Mouse (Mus musculus) hindbrain, embryonic 14.5 days (tissue): Measurements from ENCODE around the gene St3gal3. TPM values are rescaled to one million over a fixed set of nuclear protein-coding genes. Genes with fewer than 3 reads are reported as not detected.

Source experiments
- ATAC-seq: fragments of 200-750 bp; cut with Nextera tagmentation; 2 replicates; pipeline ENCODE4 v1.8.0; 2017; ENCODE audit warnings: moderate number of reproducible peaks, mild to moderate bottlenecking, moderate TSS enrichment, moderate library complexity; ENCODE audit not compliant: low FRiP score
- DNase-seq: peaks from one replicate; pipeline ENCODE4 v3.0.0-alpha.2; 2015; ENCODE audit warnings: low spot score
- H3K27ac ChIP-seq: fragments of 300-500 bp; sonication (generic); 2 replicates; pipeline ENCODE4 v1.5.1; 2014; ENCODE audit warnings: mild to moderate bottlenecking, moderate library complexity
- H3K27me3 ChIP-seq: fragments of 300-500 bp; sonication (generic); 2 replicates; pipeline ENCODE4 v1.6.1; 2014; ENCODE audit warnings: mild to moderate bottlenecking, low read length, mixed read lengths; ENCODE audit not compliant: control insufficient read depth, insufficient read depth
- H3K36me3 ChIP-seq: fragments of 300-500 bp; sonication (generic); replicated peaks from 2 replicates; pipeline ENCODE4 v1.6.1; 2014; ENCODE audit not compliant: control insufficient read depth, insufficient read depth
- H3K4me1 ChIP-seq: fragments of 300-500 bp; sonication (generic); replicated peaks from 2 replicates; pipeline ENCODE4 v1.6.1; 2014; ENCODE audit warnings: antibody characterized with exemption, low read length, mixed read lengths; ENCODE audit not compliant: control insufficient read depth, insufficient read depth
- H3K4me2 ChIP-seq: fragments of 300-500 bp; sonication (generic); replicated peaks from 2 replicates; pipeline ENCODE4 v1.6.1; 2014; ENCODE audit warnings: mild to moderate bottlenecking, moderate library complexity
- H3K4me3 ChIP-seq: fragments of 300-500 bp; sonication (generic); replicated peaks from 2 replicates; pipeline ENCODE4 v1.5.1; 2014; ENCODE audit warnings: mild to moderate bottlenecking, low read length
- H3K9ac ChIP-seq: fragments of 300-500 bp; sonication (generic); 2 replicates; pipeline ENCODE4 v1.6.1; 2014
- H3K9me3 ChIP-seq: fragments of 300-500 bp; sonication (generic); 2 replicates; pipeline ENCODE4 v1.6.1; 2016; ENCODE audit warnings: low read length; ENCODE audit not compliant: control insufficient read depth
- WGBS: fragments of 180-500 bp; shearing (Covaris S2); extraction: QIAGEN DNeasy Blood & Tissue Kit; methylation state at CpG from one replicate; pipeline ENCODE4 v1.1.7; 2014; 5-methylcytosine and 5-hydroxymethylcytosine counted together
- polyA plus RNA-seq: library from polyadenylated mRNA; unstranded; fragments of >200 nt; fragmentation: Nextera tagmentation; extraction: Ambion mirVana; gene quantifications from 2 replicates; pipeline ENCODE4 v1.2.1, GENCODE M21; 2014

St3gal3 gene
- polyA plus RNA-seq, 1 experiment from 2014 or later = 11.5 TPM

DNA sequence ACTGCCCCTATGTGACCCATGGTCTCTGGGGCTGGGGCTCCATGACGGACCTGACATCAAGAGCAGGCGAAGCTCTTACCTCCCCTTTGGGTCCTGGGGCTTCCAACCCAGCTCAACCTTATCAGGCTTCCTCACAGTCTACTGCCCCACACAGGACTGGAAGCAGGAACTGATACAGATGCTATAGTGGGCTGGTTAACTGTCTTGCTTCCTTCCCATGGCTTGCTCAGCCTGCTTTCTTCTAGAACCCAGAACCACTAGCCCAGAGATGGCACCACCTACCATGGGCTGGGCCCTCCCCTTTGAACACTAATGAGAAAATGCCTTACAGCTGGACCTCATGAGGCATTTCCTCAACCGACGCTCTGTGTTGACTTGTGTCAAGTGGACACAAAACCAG, 217.3 kb downstream of the St3gal3 start:
- 87% methylated on average over 4 of the region's 4 CpGs for WGBS
- Histone ChIP-seq H3K27me3 (no peaks in the 10 kb centered on the region), H3K9ac (no peak overlapping the region), H3K36me3 (0 out of 2 replicates have a peak, but pooled peaks cover 1% of the 10 kb centered on the region), H3K4me1 (peaks cover 28% of the 10 kb centered on the region), H3K4me3 (no peak overlapping the region), H3K9me3 (no peaks in the 10 kb centered on the region), H3K4me2 (no peak overlapping the region), H3K27ac (no peak overlapping the region)
- ATAC-seq (no peak), DNase-seq (no peak)

DNA sequence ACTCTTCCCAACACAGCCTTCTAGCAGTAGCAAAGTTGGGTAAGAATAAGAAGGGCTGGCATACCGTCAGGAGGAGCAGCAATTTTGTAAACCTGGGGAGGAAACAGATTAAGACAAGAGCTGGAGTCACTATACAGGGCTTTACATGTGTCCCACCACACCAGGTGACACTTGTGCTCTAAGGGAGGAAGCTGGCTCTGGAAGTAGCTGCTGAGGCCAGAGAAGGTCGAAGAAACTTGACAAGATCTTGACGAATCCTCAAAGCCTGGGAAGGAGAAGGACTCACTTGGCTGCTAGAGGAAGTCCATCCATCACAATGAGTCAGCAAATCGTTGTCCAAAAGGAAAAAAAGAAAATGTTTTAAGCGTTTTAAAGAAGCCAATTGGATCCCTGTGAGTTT, 218.3 kb downstream of the St3gal3 start:
- WGBS = 90% methylated on average over 5 of the region's 5 CpGs
- peaks cover 31% of the 10 kb centered on the region for H3K4me1 ChIP-seq
- no peak for ATAC-seq
- H3K4me2 ChIP-seq = peak overlapping the region; percentile 98
- H3K27ac ChIP-seq = no peak overlapping the region
- no peak overlapping the region for H3K9ac ChIP-seq
- no peak overlapping the region for H3K4me3 ChIP-seq
- peaks cover 11% of the 10 kb centered on the region for H3K36me3 ChIP-seq
- no peaks in the 10 kb centered on the region for H3K9me3 ChIP-seq
- no peaks in the 10 kb centered on the region for H3K27me3 ChIP-seq
- DNase-seq = no peak

DNA sequence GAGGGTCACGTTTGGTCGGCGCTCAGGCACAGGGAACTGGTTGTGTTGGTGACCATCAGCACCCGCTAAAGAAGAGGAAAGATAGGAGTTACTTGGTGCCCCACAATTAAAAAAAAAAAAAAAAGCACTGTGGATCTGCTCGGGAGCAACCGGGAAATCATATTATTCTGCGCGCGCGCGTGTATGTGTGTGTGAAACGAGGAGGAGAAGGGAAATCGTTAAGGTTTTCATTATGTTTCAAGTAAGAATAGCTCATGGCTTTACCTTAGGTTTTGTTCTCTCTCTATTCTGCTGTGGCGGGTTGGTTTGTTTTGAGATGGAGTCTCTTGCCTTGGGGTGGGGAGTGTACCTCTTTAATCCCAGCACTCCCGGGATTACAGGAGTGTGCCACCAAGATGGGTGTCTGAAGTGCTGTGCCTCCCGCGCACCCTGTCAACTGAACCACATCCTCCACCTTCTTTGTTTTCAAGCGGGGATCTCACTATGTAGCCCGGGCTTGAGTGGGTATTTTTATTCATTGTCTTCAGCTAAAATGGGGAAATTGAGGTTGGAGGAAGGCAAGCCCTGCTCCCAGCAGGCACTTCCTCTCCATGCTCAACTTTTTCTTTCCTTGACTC, 219.1 kb downstream of the St3gal3 start:
- DNase-seq (no peak), ATAC-seq (no peak)
- Histone ChIP-seq H3K27ac (peak overlapping the region; percentile 3; the same call in 1 of the 2 replicates), H3K27me3 (no peaks in the 10 kb centered on the region), H3K4me3 (peak overlapping the region; percentile 83), H3K36me3 (peaks cover 17% of the 10 kb centered on the region), H3K9ac (peak overlapping the region; percentile 75), H3K4me2 (peak overlapping the region; percentile 98), H3K9me3 (no peaks in the 10 kb centered on the region), H3K4me1 (peaks cover 33% of the 10 kb centered on the region)
- 6% methylated on average over 19 of the region's 19 CpGs for WGBS

DNA sequence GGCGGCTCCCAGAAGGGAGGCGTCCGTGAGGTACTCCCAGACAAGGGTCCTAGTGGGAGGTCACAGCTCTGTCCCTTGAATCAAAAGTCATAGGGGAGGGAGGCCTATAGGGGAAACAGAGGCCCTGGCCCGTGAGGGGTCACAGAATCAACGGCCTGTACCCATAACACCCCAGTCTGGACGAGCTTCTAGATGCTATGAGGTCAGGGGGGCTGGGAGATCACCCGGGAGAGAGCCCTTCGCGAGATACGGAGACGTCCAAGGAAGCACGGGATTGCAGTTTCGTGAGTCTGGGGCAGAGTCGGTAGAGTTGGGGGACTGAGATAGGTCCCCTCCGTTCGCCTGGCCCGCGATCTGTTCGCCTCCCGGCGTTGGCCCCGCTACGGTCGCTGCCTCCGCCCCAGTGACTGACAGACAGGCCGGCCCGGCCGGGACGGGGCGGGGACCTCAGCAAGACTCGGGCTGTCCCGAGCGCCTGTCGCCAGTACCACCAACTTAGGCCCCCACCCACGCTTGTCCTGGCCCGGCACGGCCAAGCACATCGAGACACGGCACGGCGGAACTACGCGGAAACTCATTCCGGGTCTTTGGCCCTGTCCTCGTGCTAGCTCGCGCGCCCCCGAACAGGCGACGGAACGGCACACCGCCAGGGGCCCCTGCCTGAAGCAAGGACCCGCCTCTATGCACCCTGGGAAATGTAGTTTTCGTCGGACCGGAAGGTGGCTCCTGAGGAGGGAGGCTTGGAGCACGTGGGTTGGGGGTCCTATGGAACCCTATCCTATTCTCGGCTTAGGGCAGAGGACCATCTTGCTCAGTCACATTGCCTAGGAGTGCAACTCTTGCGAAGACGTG, 219.9 kb downstream of the St3gal3 start, which contains the start of gene Ipo13:
Gene Ipo13, minus strand, starts transcription at position 409 of the 852 bp plus-strand sequence.
- WGBS = under 1% methylated on average over 61 of the region's 61 CpGs
- H3K4me2 ChIP-seq = peak within 1 kb of the TSS; percentile 98
- H3K27me3 ChIP-seq = no peaks in the 10 kb centered on the region
- H3K27ac ChIP-seq = peak within 1 kb of the TSS; percentile 81
- peaks cover 39% of the 10 kb centered on the region for H3K4me1 ChIP-seq
- peak within 1 kb of the TSS; percentile 75 for H3K9ac ChIP-seq
- DNase-seq (peak; percentile 94), ATAC-seq (peak; percentile 95)
- peaks cover 22% of the 10 kb centered on the region for H3K36me3 ChIP-seq
- H3K9me3 ChIP-seq = no peaks in the 10 kb centered on the region
- peak within 1 kb of the TSS; percentile 83 for H3K4me3 ChIP-seq

DNA sequence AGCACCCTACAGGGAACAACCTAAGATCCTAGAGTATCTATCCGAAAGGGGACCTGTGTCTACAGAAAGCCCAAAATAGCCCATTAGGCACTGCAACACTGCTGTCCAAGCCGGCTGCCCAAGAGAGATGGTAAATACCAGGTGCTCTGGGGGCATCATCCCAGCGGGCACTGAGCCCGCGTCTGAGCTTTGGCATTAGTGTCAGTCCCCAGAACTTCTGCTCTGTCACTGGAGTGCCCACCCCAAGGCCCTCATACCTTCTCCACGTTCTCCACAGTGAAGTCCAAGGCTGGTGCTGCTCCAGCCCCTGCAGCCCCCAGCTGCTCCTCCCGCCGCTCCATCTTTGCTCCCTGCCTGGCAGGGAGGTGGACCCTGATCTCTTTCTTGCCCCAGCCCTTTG, 220.7 kb downstream of the St3gal3 start:
- Histone ChIP-seq H3K4me3 (peak overlapping the region; percentile 83), H3K36me3 (peaks cover 23% of the 10 kb centered on the region), H3K9ac (peak overlapping the region; percentile 75), H3K4me1 (peaks cover 47% of the 10 kb centered on the region), H3K27ac (no peak overlapping the region), H3K4me2 (peak overlapping the region; percentile 98), H3K9me3 (no peaks in the 10 kb centered on the region), H3K27me3 (no peaks in the 10 kb centered on the region)
- ATAC-seq (no peak; the same call in 1 of the 2 replicates), DNase-seq (no peak)
- WGBS = 19% methylated on average over 8 of the region's 8 CpGs

DNA sequence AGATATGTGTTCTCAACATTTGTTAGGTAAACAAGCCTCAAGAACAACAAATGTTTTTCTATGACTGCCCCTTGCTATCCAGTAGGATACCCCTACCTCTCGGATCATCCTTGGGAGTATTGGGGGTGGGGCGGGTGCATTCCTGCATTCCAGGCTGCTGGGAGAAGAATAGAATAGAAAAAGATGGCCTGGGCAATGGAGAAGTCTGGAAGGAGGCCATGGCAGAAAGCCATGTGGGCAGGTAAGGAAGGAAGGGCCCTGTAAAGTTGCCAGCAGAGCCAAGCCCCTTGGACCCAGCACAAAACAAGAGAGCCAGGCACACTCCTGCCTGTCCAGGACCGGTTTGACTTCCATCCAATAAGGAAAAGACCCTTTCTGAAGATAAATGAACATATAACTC, 221.3 kb downstream of the St3gal3 start:
- Histone ChIP-seq H3K4me2 (peak overlapping the region; percentile 98), H3K27ac (no peak overlapping the region), H3K36me3 (peaks cover 23% of the 10 kb centered on the region), H3K4me3 (peak overlapping the region; percentile 83), H3K9me3 (no peaks in the 10 kb centered on the region), H3K27me3 (no peaks in the 10 kb centered on the region), H3K4me1 (peaks cover 53% of the 10 kb centered on the region), H3K9ac (peak overlapping the region; percentile 75)
- DNase-seq = no peak
- no peak for ATAC-seq
- 47% methylated on average over 3 of the region's 3 CpGs for WGBS

DNA sequence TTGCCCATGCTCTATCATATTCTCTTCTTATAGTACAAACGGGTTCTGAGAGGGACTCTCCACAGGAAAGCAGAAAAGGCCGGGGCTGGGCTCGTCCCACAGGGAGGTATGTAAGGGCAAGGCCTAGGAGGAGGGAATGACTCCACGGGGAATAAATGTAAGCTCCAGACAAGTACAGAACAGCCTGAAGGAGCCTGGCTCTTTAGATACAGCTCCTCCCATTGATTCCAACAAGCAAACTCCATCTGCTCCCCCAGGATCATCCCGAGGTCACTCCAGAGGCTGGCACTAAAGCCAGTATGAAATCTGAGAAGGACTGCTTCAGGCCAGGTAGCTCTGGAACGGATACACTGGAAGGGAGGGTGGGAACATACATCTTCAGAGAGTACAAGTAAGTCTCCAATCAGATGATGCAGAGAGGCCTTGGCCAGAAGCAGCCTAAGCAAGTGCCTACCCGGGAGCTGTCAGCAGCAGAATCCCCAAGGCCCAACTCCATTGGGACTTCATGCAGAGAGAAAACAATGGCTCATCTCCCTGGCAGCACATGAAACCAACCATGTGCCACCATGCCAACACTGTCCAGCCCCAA, 221.9 kb downstream of the St3gal3 start:
- Histone ChIP-seq H3K36me3 (peaks cover 23% of the 10 kb centered on the region), H3K4me3 (peak overlapping the region; percentile 83), H3K4me1 (peaks cover 59% of the 10 kb centered on the region), H3K9ac (peak overlapping the region; percentile 75), H3K27ac (no peak overlapping the region), H3K27me3 (no peaks in the 10 kb centered on the region), H3K9me3 (no peaks in the 10 kb centered on the region), H3K4me2 (peak overlapping the region; percentile 98)
- WGBS = 60% methylated on average over 7 of the region's 7 CpGs
- ATAC-seq (no peak), DNase-seq (no peak)

DNA sequence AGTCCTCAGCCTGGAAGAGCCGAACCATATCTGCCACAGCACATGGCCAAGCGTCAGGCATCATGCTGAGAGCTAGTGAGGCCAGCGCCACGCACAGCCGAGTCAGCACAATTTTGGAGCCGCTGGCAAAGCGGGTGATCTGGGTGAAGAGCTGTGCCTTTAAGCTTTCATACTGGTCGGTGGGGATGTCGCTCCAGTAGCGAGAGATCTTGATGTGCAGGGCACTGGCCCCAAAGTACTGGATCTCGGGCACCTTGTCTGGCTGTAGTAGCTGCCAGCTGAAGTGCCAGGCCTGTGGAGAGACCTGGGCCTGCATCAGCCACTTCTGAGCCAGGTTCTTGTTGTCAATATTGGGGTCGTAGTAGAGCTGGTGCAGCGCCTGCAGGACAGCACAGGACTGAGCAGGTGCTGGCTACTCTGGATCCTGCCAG, 222.6 kb downstream of the St3gal3 start:
- Histone ChIP-seq H3K27ac (no peak overlapping the region), H3K9ac (peak overlapping the region; percentile 26; the same call in 1 of the 2 replicates), H3K27me3 (no peaks in the 10 kb centered on the region), H3K4me2 (peak overlapping the region; percentile 98; the same call in 1 of the 2 replicates), H3K4me3 (no peak overlapping the region), H3K9me3 (no peaks in the 10 kb centered on the region), H3K4me1 (peaks cover 61% of the 10 kb centered on the region), H3K36me3 (peaks cover 23% of the 10 kb centered on the region)
- WGBS = 90% methylated on average over 13 of the region's 13 CpGs
- no peak for DNase-seq
- no peak for ATAC-seq
